Mouse (Mus musculus): ENCODE measurements around the gene Sost.

Sost gene

GRCm38 (mm10) chr11:101983431-101983921 lies 16.7 kb upstream of the Sost start:
- DNase-seq (ENCODE audit: low spot score in 2 of 2): no peak

- no peak for DNase-seq (ENCODE audit: low spot score in 2 of 2)
Observed at GRCm38 (mm10) chr11:101982981-101983411, 16.2 kb upstream of the Sost start.

- DNase-seq (ENCODE audit: low spot score in 2 of 2): no peak
Observed at GRCm38 (mm10) chr11:101981850-101982249, 15.0 kb upstream of the Sost start.

- DNase-seq (ENCODE audit: low spot score in 2 of 2): no peak
Observed at GRCm38 (mm10) chr11:101980603-101981157, 13.9 kb upstream of the Sost start.

GRCm38 (mm10) chr11:101979140-101979539 lies 12.3 kb upstream of the Sost start:
- no peak for DNase-seq (ENCODE audit: low spot score in 2 of 2)

GRCm38 (mm10) chr11:101976949-101977348 lies 10.1 kb upstream of the Sost start:
- DNase-seq (ENCODE audit: low spot score in 2 of 2): no peak

GRCm38 (mm10) chr11:101974923-101975322 lies 8.1 kb upstream of the Sost start:
- DNase-seq (ENCODE audit: low spot score in 2 of 2): no peak

- no peak for DNase-seq (ENCODE audit: low spot score in 2 of 2)
Observed at GRCm38 (mm10) chr11:101974181-101974580, 7.4 kb upstream of the Sost start.

- no peak for DNase-seq (ENCODE audit: low spot score in 2 of 2)
Observed at GRCm38 (mm10) chr11:101973496-101973895, 6.7 kb upstream of the Sost start.

- DNase-seq (ENCODE audit: low spot score in 2 of 2): no peak
Observed at GRCm38 (mm10) chr11:101972651-101973050, 5.8 kb upstream of the Sost start.

- DNase-seq (ENCODE audit: low spot score in 2 of 2): no peak
Observed at GRCm38 (mm10) chr11:101972097-101972496, 5.3 kb upstream of the Sost start.

GRCm38 (mm10) chr11:101971410-101971809 lies 4.6 kb upstream of the Sost start:
- no peak for DNase-seq (ENCODE audit: low spot score in 2 of 2)

GRCm38 (mm10) chr11:101969835-101970234 lies 3.0 kb upstream of the Sost start:
- no peak for DNase-seq (ENCODE audit: low spot score in 2 of 2)

GRCm38 (mm10) chr11:101968791-101969190 lies 2.0 kb upstream of the Sost start:
- DNase-seq (ENCODE audit: low spot score in 2 of 2): peak; percentile 66 to 86

GRCm38 (mm10) chr11:101968311-101968710 lies 1.5 kb upstream of the Sost start:
- no peak for DNase-seq (ENCODE audit: low spot score in 2 of 2)

GRCm38 (mm10) chr11:101965553-101965952 lies 1.3 kb downstream of the Sost start:
- DNase-seq (ENCODE audit: low spot score in 2 of 2): no peak

- DNase-seq (ENCODE audit: low spot score in 2 of 2): no peak
Observed at GRCm38 (mm10) chr11:101964647-101965046, 2.2 kb downstream of the Sost start.

GRCm38 (mm10) chr11:101963473-101964291 lies 3.1 kb downstream of the Sost start:
- no peak for DNase-seq (ENCODE audit: low spot score in 2 of 2)

GRCm38 (mm10) chr11:101963043-101963442 lies 3.8 kb downstream of the Sost start:
- DNase-seq (ENCODE audit: low spot score in 2 of 2): no peak

GRCm38 (mm10) chr11:101957476-101957875 lies 9.3 kb downstream of the Sost start:
- DNase-seq (ENCODE audit: low spot score in 2 of 2): no peak

- no peak for DNase-seq (ENCODE audit: low spot score in 2 of 2)
Observed at GRCm38 (mm10) chr11:101953441-101953840, 13.4 kb downstream of the Sost start.

GRCm38 (mm10) chr11:101952541-101953341 lies 14.1 kb downstream of the Sost start:
- no peak for DNase-seq (ENCODE audit: low spot score in 2 of 2)
